In the genomic region with DNA sequence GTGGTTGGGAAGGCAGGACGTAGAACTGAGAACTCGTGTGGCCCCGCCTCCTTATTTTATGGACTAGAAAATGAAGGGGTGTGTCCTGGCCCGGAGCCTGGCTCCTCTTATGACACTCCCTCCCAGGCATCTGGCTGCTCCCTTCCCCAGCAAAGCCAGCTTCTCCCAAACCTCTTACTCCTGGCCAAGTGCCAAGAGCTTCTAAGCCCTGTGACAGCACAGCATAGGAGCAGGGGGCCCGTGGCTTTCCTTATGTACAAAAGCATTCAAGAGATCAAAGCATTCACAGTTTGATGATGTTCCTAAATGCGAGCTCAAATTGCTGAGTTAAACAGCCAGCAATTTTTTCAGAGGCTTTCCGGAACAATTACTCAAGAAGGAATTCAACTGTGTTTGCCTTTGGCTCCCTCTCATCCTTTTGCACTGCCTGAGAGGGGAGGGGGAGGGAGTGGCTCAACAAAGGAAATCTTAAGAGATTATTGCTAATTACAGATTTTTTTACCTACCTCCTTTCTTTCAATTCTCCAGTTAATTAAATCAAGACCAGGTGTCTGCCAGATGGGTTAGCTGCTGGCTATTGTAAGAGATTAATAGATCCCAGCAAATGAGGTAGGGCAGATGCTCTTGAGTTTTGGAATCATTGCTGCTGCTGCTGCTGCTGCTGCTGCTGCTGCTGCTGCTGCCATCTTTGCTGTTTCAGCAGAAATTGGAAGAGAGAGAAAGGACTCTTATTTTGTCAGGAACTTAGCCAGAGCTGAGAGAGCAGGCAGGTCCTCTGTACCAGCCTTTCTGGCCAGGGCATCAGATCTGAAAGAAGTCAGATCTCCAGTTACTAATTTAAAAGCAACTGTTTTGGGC, we compare ENCODE assay signal across 9 mouse cellular contexts.
A peak's percentile ranks its signal among the peaks of the same experiment; 100 is the strongest.
DNase-seq lines count a peak whose midpoint lies in the region; ATAC-seq lines count a peak whose summit lies in the region.
"Had no signal": no experiment of that assay in that cellular context is flagged by ENCODE, and none has a peak within 500 bp of the region (broad histone marks: within the 10 kb centered on the region; RNA-seq: fewer than 3 reads in every experiment).

No protein-coding gene starts in this region.

- peak overlapping the region; percentile 80 for H3K27ac ChIP-seq in hindbrain, embryonic 16.5 days (ENCODE audit: low read depth, low read length)

- H3K36me3 ChIP-seq in hindbrain, embryonic 16.5 days (ENCODE audit: control insufficient read depth, insufficient read depth, low read length), result no peaks in the 10 kb centered on the region

- no peaks in the 10 kb centered on the region for H3K27me3 ChIP-seq in hindbrain, embryonic 16.5 days (replicated peaks; ENCODE audit: control insufficient read depth, insufficient read depth, low read length)

- H3K4me2 ChIP-seq in hindbrain, embryonic 16.5 days (ENCODE audit: low read length), result peak overlapping the region; percentile 11

- ATAC-seq in hindbrain, embryonic 16.5 days, result peak; percentile 94
- ATAC-seq in inflammation-experienced regulatory T-cells, adult 6 months, result no peak

- WGBS in hindbrain, embryonic 16.5 days, result 5% methylated on average over 7 of the region's 7 CpGs

- H3K9ac ChIP-seq in hindbrain, embryonic 16.5 days (ENCODE audit: low read depth, low read length), result no peak overlapping the region

- H3K4me1 ChIP-seq in hindbrain, embryonic 16.5 days (ENCODE audit: control insufficient read depth, insufficient read depth, low read depth, low read length), result peaks cover 29% of the 10 kb centered on the region

- DNase-seq in NIH3T3 (ENCODE audit: low read depth), result peak; percentile 98
- DNase-seq in cerebellum, postnatal 25 days, result peak; percentile 56 to 72
- DNase-seq in frontal cortex, adult 2 months (ENCODE audit: extremely low spot score in 1 of 2, low spot score in 1 of 2), result peak; percentile 50 to 78
- peak; percentile 63 for DNase-seq in left cerebral cortex, adult 11 months (ENCODE audit: low spot score)
- DNase-seq in lung, postnatal 25 days (ENCODE audit: low spot score), result peak; percentile 63
- DNase-seq in right cerebral cortex, adult 2 months (ENCODE audit: low spot score in 2 of 2), result peak; percentile 63 to 67

- no peaks in the 10 kb centered on the region for H3K9me3 ChIP-seq in hindbrain, embryonic 16.5 days (ENCODE audit: control insufficient read depth, low read length)

- no peak overlapping the region for H3K4me3 ChIP-seq in hindbrain, embryonic 16.5 days (ENCODE audit: low read length)
- H3K4me3 ChIP-seq: erythroblast, embryonic 14.5 days had no signal
